Mouse (Mus musculus) kidney, postnatal 36 days (tissue): ENCODE data around the gene Epha6.

ENCODE experiments used
- DNase-seq, 2 experiments: peaks; one replicate each; pipeline ENCODE4 v3.0.0; 2021 to 2022; ENCODE audit warnings: mixed read lengths in 2 of 2

Gene Epha6

GRCm38 (mm10) chr16:60605061-60605831 lies at the start of gene Epha6:
Gene Epha6, minus strand, starts transcription at chr16:60605531.
- no peak for DNase-seq

GRCm38 (mm10) chr16:60651716-60652115 lies 46.4 kb upstream of the Epha6 start:
- no peak for DNase-seq

- no peak for DNase-seq
Measured at GRCm38 (mm10) chr16:60628091-60628490, 22.8 kb upstream of the Epha6 start.

GRCm38 (mm10) chr16:60605832-60606583 lies 677 bp upstream of the Epha6 start:
- peak in 1 of 2 experiments; percentile 2 for DNase-seq

- no peak for DNase-seq
Measured at GRCm38 (mm10) chr16:60604613-60605012, 718 bp downstream of the Epha6 start.

- DNase-seq: no peak
Measured at GRCm38 (mm10) chr16:60585322-60585721, 20.0 kb downstream of the Epha6 start.

- DNase-seq: no peak
Measured at GRCm38 (mm10) chr16:60584695-60585094, 20.6 kb downstream of the Epha6 start.

- no peak for DNase-seq
Measured at GRCm38 (mm10) chr16:60570546-60570945, 34.8 kb downstream of the Epha6 start.

GRCm38 (mm10) chr16:60544385-60544784 lies 60.9 kb downstream of the Epha6 start:
- DNase-seq: no peak

- peak in 1 of 2 experiments; percentile 7 for DNase-seq
Measured at GRCm38 (mm10) chr16:60538233-60538632, 67.1 kb downstream of the Epha6 start.

GRCm38 (mm10) chr16:60509707-60510106 lies 95.6 kb downstream of the Epha6 start:
- DNase-seq: no peak

- DNase-seq: no peak
Measured at GRCm38 (mm10) chr16:60499567-60499966, 105.8 kb downstream of the Epha6 start.

- no peak for DNase-seq
Measured at GRCm38 (mm10) chr16:60475776-60476175, 129.6 kb downstream of the Epha6 start.

GRCm38 (mm10) chr16:60468200-60468785 lies 137.0 kb downstream of the Epha6 start:
- DNase-seq: no peak

GRCm38 (mm10) chr16:60435283-60435682 lies 170.0 kb downstream of the Epha6 start:
- peak in 1 of 2 experiments; percentile 34 for DNase-seq

- DNase-seq: no peak
Measured at GRCm38 (mm10) chr16:60434241-60434640, 171.1 kb downstream of the Epha6 start.

- DNase-seq: no peak
Measured at GRCm38 (mm10) chr16:60395306-60395705, 210.0 kb downstream of the Epha6 start.

GRCm38 (mm10) chr16:60392961-60393360 lies 212.4 kb downstream of the Epha6 start:
- DNase-seq: no peak

- no peak for DNase-seq
Measured at GRCm38 (mm10) chr16:60375147-60375546, 230.2 kb downstream of the Epha6 start.

- no peak for DNase-seq
Measured at GRCm38 (mm10) chr16:60283963-60284362, 321.4 kb downstream of the Epha6 start.

GRCm38 (mm10) chr16:60274109-60274508 lies 331.2 kb downstream of the Epha6 start:
- DNase-seq: no peak

- DNase-seq: no peak
Measured at GRCm38 (mm10) chr16:60266367-60267351, 338.7 kb downstream of the Epha6 start.
